Mouse (Mus musculus) forebrain, postnatal 0 days (tissue): ENCODE data around the gene Gclm. TPM values are rescaled to one million over a fixed set of nuclear protein-coding genes. Genes with fewer than 3 reads are reported as not detected.

ENCODE experiments used
- ATAC-seq: fragments of 200-750 bp; cut with Nextera tagmentation; 2 replicates; pipeline ENCODE4 v1.8.0; 2017; ENCODE audit warnings: mild to moderate bottlenecking, moderate library complexity
- DNase-seq: peaks from one replicate; pipeline ENCODE4 v3.0.0-alpha.2; 2015
- H3K27ac ChIP-seq: fragments of 300-500 bp; sonication (generic); 2 replicates; pipeline ENCODE4 v1.5.1; 2014; ENCODE audit warnings: low read depth, mild to moderate bottlenecking, antibody characterized with exemption, low read length, moderate library complexity, mixed read lengths
- H3K27me3 ChIP-seq: fragments of 300-500 bp; sonication (generic); 2 replicates; pipeline ENCODE4 v1.6.1; 2014; ENCODE audit warnings: mild to moderate bottlenecking, low read length, mixed read lengths; ENCODE audit not compliant: insufficient read depth
- H3K36me3 ChIP-seq: fragments of 300-500 bp; sonication (generic); 2 replicates; pipeline ENCODE4 v1.6.1; 2014; ENCODE audit warnings: mild to moderate bottlenecking, moderate library complexity; ENCODE audit not compliant: insufficient read depth
- H3K4me1 ChIP-seq: fragments of 300-500 bp; sonication (generic); 2 replicates; pipeline ENCODE4 v1.6.1; 2014; ENCODE audit warnings: antibody characterized with exemption; ENCODE audit not compliant: insufficient read depth
- H3K4me2 ChIP-seq: fragments of 300-500 bp; sonication (generic); 2 replicates; pipeline ENCODE4 v1.6.1; 2014; ENCODE audit warnings: low read depth, mild to moderate bottlenecking, moderate library complexity
- H3K4me3 ChIP-seq: fragments of 300-500 bp; sonication (generic); 2 replicates; pipeline ENCODE4 v1.5.1; 2014; ENCODE audit warnings: low read depth, low read length, mixed read lengths
- H3K9ac ChIP-seq: fragments of 300-500 bp; sonication (generic); 2 replicates; pipeline ENCODE4 v1.6.1; 2014; ENCODE audit warnings: mild to moderate bottlenecking
- H3K9me3 ChIP-seq: fragments of 300-500 bp; sonication (generic); 2 replicates; pipeline ENCODE4 v1.6.1; 2016; ENCODE audit warnings: low read length
- CTCF ChIP-seq: sonication (generic); IDR thresholded peaks from 2 replicates; pipeline ENCODE4 v1.5.1; 2016; ENCODE audit warnings: antibody characterized with exemption, control low read depth, low read depth
- WGBS: fragments of 180-500 bp; shearing (Covaris S2); extraction: QIAGEN DNeasy Blood & Tissue Kit; methylation state at CpG from one replicate; pipeline ENCODE4 v1.1.7; 2014; 5-methylcytosine and 5-hydroxymethylcytosine counted together
- polyA plus RNA-seq: library from polyadenylated mRNA; unstranded; fragments of >200 nt; fragmentation: Nextera tagmentation; extraction: Ambion mirVana; gene quantifications from 2 replicates; pipeline ENCODE4 v1.2.1, GENCODE M21; 2015
- total RNA-seq: library from RNA; depleted of rRNA; stranded (reverse); fragments of >200 nt; gene quantifications from 2 replicates; pipeline ENCODE4 v1.2.3, GENCODE M21; 2014; rRNA removed

Gene Gclm
- total RNA-seq (20.5 and 29.4 TPM in 2 replicates), polyA plus RNA-seq (40.1 and 58.3 TPM in 2 replicates)

DNA sequence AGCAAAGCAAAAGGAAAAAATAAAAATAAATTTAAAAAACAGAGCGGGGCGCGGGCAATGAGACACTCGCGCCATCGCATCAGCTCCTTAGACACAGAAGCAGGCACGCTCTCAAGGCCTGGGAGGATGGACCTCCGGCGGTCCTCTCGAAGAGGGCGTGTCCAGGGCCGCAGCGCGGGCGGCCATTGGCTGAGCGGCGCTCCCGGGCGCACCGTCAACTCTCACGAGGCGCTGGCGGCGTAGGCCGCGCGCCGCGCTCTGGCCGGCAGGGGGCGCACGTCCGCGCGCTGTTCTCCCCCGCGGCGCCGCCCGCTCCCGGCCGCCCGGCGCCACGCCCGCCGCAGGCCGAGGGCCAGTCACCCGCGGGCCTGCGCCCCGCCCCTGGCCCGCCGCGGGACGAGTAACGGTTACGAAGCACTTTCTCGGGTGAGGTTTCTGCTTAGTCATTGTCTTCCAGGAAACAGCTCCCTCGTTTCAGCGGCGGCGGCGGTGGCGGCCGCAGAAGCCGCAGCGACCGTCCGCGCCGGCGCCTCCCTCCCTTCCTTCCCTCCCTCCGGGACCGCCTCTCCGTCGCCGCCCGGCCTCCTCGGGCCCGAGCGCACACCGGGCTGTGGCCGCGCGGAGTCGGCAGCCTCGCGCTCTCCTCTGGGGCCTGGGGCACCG, at the start of gene Gclm:
Gene Gclm, plus strand, starts transcription at position 343 of the 663 bp plus-strand sequence.
- under 1% methylated on average over 71 of the region's 90 CpGs for WGBS
- H3K27me3 ChIP-seq: no peaks in the 10 kb centered on the region
- no peaks in the 10 kb centered on the region for H3K36me3 ChIP-seq
- H3K4me2 ChIP-seq: peak within 1 kb of the TSS; percentile 64
- peak; percentile 99 for ATAC-seq
- peak; percentile 96 for DNase-seq
- peak within 1 kb of the TSS; percentile 92 for H3K27ac ChIP-seq
- H3K4me1 ChIP-seq: peaks cover 15% of the 10 kb centered on the region
- no peaks in the 10 kb centered on the region for H3K9me3 ChIP-seq
- H3K9ac ChIP-seq: peak within 1 kb of the TSS; percentile 92
- peak within 1 kb of the TSS; percentile 92 for H3K4me3 ChIP-seq
- TF ChIP-seq CTCF: peak; percentile 54

DNA sequence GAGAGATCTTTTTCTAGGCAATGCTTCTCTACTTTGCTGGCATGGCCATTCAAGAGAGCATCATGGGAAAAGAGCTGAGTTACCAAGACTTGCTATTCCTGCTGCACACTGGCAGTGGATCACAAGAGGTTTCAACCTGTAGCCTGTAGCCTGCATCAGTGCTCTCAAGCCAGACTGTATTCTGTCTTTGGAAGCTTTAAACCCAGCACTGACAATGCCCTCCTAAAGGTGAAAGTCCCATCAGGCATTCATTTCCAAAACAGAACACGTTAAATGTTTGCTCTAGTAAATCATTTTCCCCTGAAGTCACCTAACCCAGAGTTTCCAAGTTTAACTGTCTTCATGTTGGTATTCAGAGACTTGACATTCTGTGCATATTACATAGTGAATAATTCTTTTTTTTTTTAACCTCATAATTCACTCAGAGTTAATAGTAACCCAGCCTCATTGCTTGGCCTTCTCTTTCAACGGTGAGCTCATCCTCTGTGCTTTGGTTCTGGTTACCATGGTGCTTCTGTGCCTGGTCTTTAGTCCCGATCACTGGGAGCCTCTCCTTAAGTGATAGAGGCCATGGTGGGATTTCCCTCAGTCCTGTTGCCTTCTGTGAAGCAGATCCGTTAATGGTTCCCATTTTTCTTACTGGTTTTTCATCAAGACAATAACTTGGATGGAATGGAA, 48.6 kb upstream of the Gclm start:
- no peak for ATAC-seq
- 76% methylated on average over 4 of the region's 4 CpGs for WGBS
- H3K9me3 ChIP-seq: no peaks in the 10 kb centered on the region

DNA sequence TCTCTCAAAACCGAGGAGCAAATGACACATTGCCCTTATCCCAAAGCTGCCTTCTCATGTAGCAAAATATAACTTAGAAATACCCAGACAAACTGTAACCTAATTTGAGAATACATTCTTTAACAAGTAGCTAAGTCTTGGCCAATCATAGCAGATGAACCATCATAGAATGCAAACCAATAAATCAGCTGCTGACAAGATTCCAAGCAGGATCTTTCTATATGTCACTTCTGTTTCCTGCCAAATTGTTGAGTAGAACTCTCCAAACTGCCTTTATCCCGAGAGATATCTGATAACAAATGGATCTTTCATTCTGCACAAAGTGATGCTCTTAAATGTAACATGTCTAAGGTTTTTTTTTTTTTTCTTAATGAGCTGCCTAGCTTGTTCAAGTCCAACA, 46.8 kb upstream of the Gclm start:
- no peak overlapping the region for H3K9ac ChIP-seq
- no peak overlapping the region for H3K27ac ChIP-seq
- H3K4me3 ChIP-seq: no peak overlapping the region
- H3K9me3 ChIP-seq: no peaks in the 10 kb centered on the region
- no peaks in the 10 kb centered on the region for H3K36me3 ChIP-seq
- H3K27me3 ChIP-seq: no peaks in the 10 kb centered on the region
- TF ChIP-seq CTCF: no peak
- H3K4me2 ChIP-seq: no peak overlapping the region
- peak; percentile 18 for DNase-seq
- WGBS: 75% methylated on average over 2 of the region's 2 CpGs
- H3K4me1 ChIP-seq: no peaks in the 10 kb centered on the region
- ATAC-seq: no peak

More for the DNA sequence above, 48.6 kb upstream of the Gclm start:
- Histone ChIP-seq H3K9ac (no peak overlapping the region), H3K36me3 (no peaks in the 10 kb centered on the region), H3K27me3 (no peaks in the 10 kb centered on the region), H3K27ac (no peak overlapping the region), H3K4me1 (no peaks in the 10 kb centered on the region), H3K4me3 (no peak overlapping the region), H3K4me2 (no peak overlapping the region)
- no peak for DNase-seq
- no peak for TF ChIP-seq CTCF

DNA sequence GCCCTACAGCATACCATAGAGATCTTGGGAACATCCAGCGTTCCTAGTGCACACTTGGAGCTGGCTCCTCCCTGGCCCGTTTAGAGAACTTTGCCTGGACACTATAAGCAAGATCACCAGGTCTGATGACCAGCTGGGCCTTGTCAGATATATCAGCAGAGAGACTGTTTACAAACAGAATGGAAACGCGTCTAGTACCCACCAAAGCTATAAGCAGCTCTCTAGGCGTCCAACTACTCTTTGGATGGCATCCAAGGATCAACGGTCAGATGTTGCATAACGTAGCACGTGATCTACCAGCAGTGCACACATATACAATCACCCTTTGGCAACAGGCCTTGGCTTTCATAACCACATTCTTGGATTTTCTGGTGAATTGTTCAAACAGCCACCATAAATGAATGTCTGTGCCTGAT, 46.4 kb upstream of the Gclm start:
- no peak overlapping the region for H3K27ac ChIP-seq
- 43% methylated on average over 8 of the region's 8 CpGs for WGBS
- no peak for ATAC-seq

DNA sequence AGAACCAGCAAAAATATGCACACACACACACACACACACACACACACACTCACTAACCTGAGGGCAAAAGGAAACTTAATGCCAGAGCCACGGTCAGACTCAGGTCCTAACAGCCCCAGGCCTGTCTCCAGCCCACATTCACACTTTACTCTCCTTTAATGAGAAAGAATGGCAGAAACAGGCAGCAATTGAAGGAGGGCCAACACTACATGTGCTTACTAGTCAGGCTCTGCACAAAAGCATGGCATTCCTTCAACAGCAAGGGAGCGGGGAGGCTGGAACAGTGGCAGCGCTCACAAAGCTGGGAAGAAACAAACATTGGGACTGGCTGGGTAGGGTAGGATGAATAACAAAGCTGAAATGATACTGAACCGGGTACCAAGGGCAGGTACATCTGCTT, 45.8 kb upstream of the Gclm start:
- DNase-seq: peak; percentile 53
- Histone ChIP-seq H3K4me1 (no peaks in the 10 kb centered on the region), H3K9me3 (no peaks in the 10 kb centered on the region), H3K27ac (no peak overlapping the region; the same call in 1 of the 2 replicates), H3K4me3 (no peak overlapping the region), H3K36me3 (no peaks in the 10 kb centered on the region), H3K9ac (no peak overlapping the region), H3K4me2 (no peak overlapping the region), H3K27me3 (no peaks in the 10 kb centered on the region)
- 38% methylated on average over 4 of the region's 4 CpGs for WGBS
- peak; percentile 38; the same call in 1 of the 2 replicates for ATAC-seq
- TF ChIP-seq CTCF: no peak

More for the DNA sequence above, 46.4 kb upstream of the Gclm start:
- Histone ChIP-seq H3K36me3 (no peaks in the 10 kb centered on the region), H3K4me1 (no peaks in the 10 kb centered on the region), H3K9me3 (no peaks in the 10 kb centered on the region), H3K9ac (no peak overlapping the region), H3K27me3 (no peaks in the 10 kb centered on the region), H3K4me3 (no peak overlapping the region), H3K4me2 (no peak overlapping the region)
- TF ChIP-seq CTCF: no peak
- peak; percentile 7 for DNase-seq

DNA sequence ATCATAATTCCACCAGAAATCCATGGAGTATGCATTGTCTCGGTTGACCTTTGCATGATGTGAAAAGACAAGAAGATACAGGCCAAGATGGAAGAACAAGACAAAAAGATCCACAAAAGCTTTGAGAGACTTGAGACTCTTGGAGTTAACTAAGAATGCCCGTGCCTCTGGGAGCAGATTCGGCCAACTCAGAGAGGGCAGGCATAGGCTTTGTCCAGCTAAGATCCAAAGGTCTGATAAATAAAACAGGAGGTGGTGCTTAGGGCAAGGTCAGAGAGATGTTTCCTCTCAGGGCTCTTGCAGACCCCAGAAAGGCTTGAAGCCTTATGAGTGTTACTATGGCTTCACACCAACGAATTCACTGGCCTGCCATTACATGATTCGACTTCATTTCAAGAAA, 45.3 kb upstream of the Gclm start:
- no peaks in the 10 kb centered on the region for H3K27me3 ChIP-seq
- H3K9me3 ChIP-seq: no peaks in the 10 kb centered on the region
- H3K36me3 ChIP-seq: no peaks in the 10 kb centered on the region
- 77% methylated on average over 5 of the region's 5 CpGs for WGBS
- H3K4me3 ChIP-seq: no peak overlapping the region
- H3K4me2 ChIP-seq: no peak overlapping the region
- no peak overlapping the region; the same call in 1 of the 2 replicates for H3K27ac ChIP-seq
- H3K4me1 ChIP-seq: no peaks in the 10 kb centered on the region
- no peak overlapping the region for H3K9ac ChIP-seq
- TF ChIP-seq CTCF: no peak
- DNase-seq (no peak), ATAC-seq (peak; percentile 23; the same call in 1 of the 2 replicates)

DNA sequence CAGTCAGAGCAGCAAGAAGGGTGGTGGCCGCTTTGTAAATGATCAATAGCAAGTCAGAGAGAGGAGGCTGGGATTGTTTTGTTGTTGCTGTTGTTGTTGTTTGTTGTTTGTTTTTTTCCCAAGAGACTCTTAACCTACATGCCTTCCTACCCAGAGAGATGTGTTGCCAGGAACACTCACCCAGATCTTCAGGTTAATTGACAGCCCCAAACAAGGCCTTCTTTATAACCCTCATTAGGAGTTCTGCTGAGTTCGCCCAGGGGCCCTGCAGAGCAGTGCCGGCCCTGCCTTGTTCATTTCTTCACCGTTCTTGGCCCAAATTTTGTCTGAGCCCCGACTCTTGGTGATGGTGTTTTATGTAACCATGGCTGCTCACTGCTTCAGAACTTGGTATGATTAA, 44.9 kb upstream of the Gclm start:
- Histone ChIP-seq H3K4me1 (no peaks in the 10 kb centered on the region), H3K4me2 (no peak overlapping the region), H3K4me3 (no peak overlapping the region), H3K27me3 (no peaks in the 10 kb centered on the region), H3K36me3 (no peaks in the 10 kb centered on the region), H3K9ac (no peak overlapping the region), H3K9me3 (no peaks in the 10 kb centered on the region), H3K27ac (no peak overlapping the region)
- no peak for TF ChIP-seq CTCF
- DNase-seq: peak; percentile 4
- ATAC-seq: peak; percentile 76
- WGBS: 41% methylated on average over 5 of the region's 5 CpGs
